Mouse (Mus musculus) MEL (cell line): ENCODE results near the gene Ess2. TPM values are rescaled to one million over a fixed set of nuclear protein-coding genes. Genes with fewer than 3 reads are reported as not detected.
A peak's percentile ranks its signal among the peaks of the same experiment; 100 is the strongest.

ENCODE experiments used
- DNase-seq: peaks from one replicate; pipeline ENCODE4 v3.0.0; 2011; ENCODE audit warnings: low read depth, low spot score
- H3K27ac ChIP-seq: 2 replicates; pipeline ENCODE4 v1.5.1; 2012; ENCODE audit warnings: low read depth, mild to moderate bottlenecking, control low read depth, low read length, moderate library complexity; ENCODE audit not compliant: control insufficient read depth
- H3K27me3 ChIP-seq, 2 experiments: fragments of 150-350 bp in 1 of 2; sonication (generic) in 1 of 2; 2 replicates each; pipeline ENCODE4 v1.6.1; 2012; ENCODE audit warnings: low read length in 2 of 2, mild to moderate bottlenecking in 2 of 2, improper control_type of control experiment in 1 of 2, moderate library complexity in 1 of 2; ENCODE audit not compliant: insufficient read depth in 2 of 2, control insufficient read depth in 1 of 2
- H3K36me3 ChIP-seq, 2 experiments: 2 replicates each; pipeline ENCODE4 v1.6.1; 2012 to 2014; ENCODE audit warnings: low read length in 2 of 2, improper control_type of control experiment in 1 of 2, inconsistent platforms in 1 of 2, mild to moderate bottlenecking in 1 of 2; ENCODE audit not compliant: insufficient read depth in 2 of 2, control insufficient read depth in 1 of 2
- H3K4me1 ChIP-seq, 2 experiments: fragments of 150-350 bp in 1 of 2; sonication (generic) in 1 of 2; 2 replicates each; pipeline ENCODE4 v1.6.1; 2012; ENCODE audit warnings: low read length in 2 of 2, improper control_type of control experiment in 1 of 2, mild to moderate bottlenecking in 1 of 2; ENCODE audit not compliant: insufficient read depth in 2 of 2, control insufficient read depth in 1 of 2
- H3K4me3 ChIP-seq, 2 experiments: fragments of 150-350 bp in 1 of 2; sonication (generic) in 1 of 2; 2 replicates each; pipeline ENCODE4 v1.5.1; 2012; ENCODE audit warnings: low read depth in 2 of 2, low read length in 2 of 2, mild to moderate bottlenecking in 2 of 2, moderate library complexity in 2 of 2, control low read depth in 1 of 2, improper control_type of control experiment in 1 of 2; ENCODE audit not compliant: control insufficient read depth in 1 of 2, insufficient read depth in 1 of 2
- H3K79me2 ChIP-seq: 2 replicates; pipeline ENCODE4 v1.6.1; 2012; ENCODE audit warnings: mild to moderate bottlenecking, low read length, moderate library complexity; ENCODE audit not compliant: control insufficient read depth, poor library complexity, insufficient read depth
- H3K9ac ChIP-seq: 2 replicates; pipeline ENCODE4 v1.6.1; 2012; ENCODE audit warnings: low read depth, mild to moderate bottlenecking, control low read depth, low read length, moderate library complexity; ENCODE audit not compliant: control insufficient read depth, poor library complexity, severe bottlenecking
- H3K9me3 ChIP-seq: fragments of 150-350 bp; sonication (generic); replicated peaks from 2 replicates; pipeline ENCODE4 v1.6.1; 2012; ENCODE audit warnings: mild to moderate bottlenecking, low read length, improper control_type of control experiment, moderate library complexity; ENCODE audit not compliant: insufficient read depth
- BHLHE40 ChIP-seq: IDR thresholded peaks from 2 replicates; pipeline ENCODE4 v1.6.1; 2012; ENCODE audit warnings: low read depth, mild to moderate bottlenecking, inconsistent platforms, low read length, improper control_type of control experiment, borderline replicate concordance
- CHD1 ChIP-seq: IDR thresholded peaks from 2 replicates; pipeline ENCODE4 v1.6.1; 2012; ENCODE audit warnings: low read depth, mild to moderate bottlenecking, inconsistent platforms, low read length, improper control_type of control experiment
- CHD2 ChIP-seq: IDR thresholded peaks from 2 replicates; pipeline ENCODE4 v1.6.1; 2011; ENCODE audit warnings: low read length, improper control_type of control experiment
- CTCF ChIP-seq, 3 experiments: IDR thresholded peaks in 2 of 3; conservative IDR thresholded peaks in 1 of 3; 2 replicates each; pipeline ENCODE4 v1.5.1; 2011 to 2012; ENCODE audit warnings: low read length in 3 of 3, low read depth in 2 of 3, mild to moderate bottlenecking in 2 of 3, improper control_type of control experiment in 1 of 3, inconsistent platforms in 1 of 3, mixed read lengths in 1 of 3, moderate library complexity in 1 of 3; ENCODE audit not compliant: control insufficient read depth in 1 of 3, insufficient read depth in 1 of 3, poor library complexity in 1 of 3, severe bottlenecking in 1 of 3
- EP300 ChIP-seq, 2 experiments: IDR thresholded peaks; 2 replicates each; pipeline ENCODE4 v1.6.1; 2011; ENCODE audit warnings: improper control_type of control experiment in 2 of 2, low read length in 2 of 2, low read depth in 1 of 2, mild to moderate bottlenecking in 1 of 2
- ETS1 ChIP-seq: IDR thresholded peaks from 2 replicates; pipeline ENCODE4 v1.6.1; 2012; ENCODE audit warnings: low read depth, mild to moderate bottlenecking, inconsistent platforms, low read length, improper control_type of control experiment, moderate library complexity
- GABPA ChIP-seq: IDR thresholded peaks from 2 replicates; pipeline ENCODE4 v1.6.1; 2012; ENCODE audit warnings: low read depth, mild to moderate bottlenecking, inconsistent platforms, low read length, improper control_type of control experiment, moderate library complexity
- GATA1 ChIP-seq: IDR thresholded peaks from 2 replicates; pipeline ENCODE4 v1.6.1; 2011; ENCODE audit warnings: low read depth, low read length, improper control_type of control experiment
- HCFC1 ChIP-seq: IDR thresholded peaks from 2 replicates; pipeline ENCODE4 v1.6.1; 2012; ENCODE audit warnings: low read depth, mild to moderate bottlenecking, inconsistent platforms, low read length, improper control_type of control experiment, moderate library complexity
- JUND ChIP-seq: IDR thresholded peaks from 2 replicates; pipeline ENCODE4 v1.6.1; 2011; ENCODE audit warnings: low read depth, mild to moderate bottlenecking, improper control_type of control experiment, low read length
- KAT2A ChIP-seq: conservative IDR thresholded peaks from 2 replicates; pipeline ENCODE4 v1.6.1; 2012; ENCODE audit warnings: low read depth, low read length, improper control_type of control experiment, inconsistent platforms
- MAZ ChIP-seq: IDR thresholded peaks from 2 replicates; pipeline ENCODE4 v1.6.1; 2012; ENCODE audit warnings: low read depth, mild to moderate bottlenecking, inconsistent platforms, low read length, improper control_type of control experiment
- MEF2A ChIP-seq: IDR thresholded peaks from 2 replicates; pipeline ENCODE4 v1.6.1; 2014; ENCODE audit warnings: low read depth, mild to moderate bottlenecking, inconsistent platforms, low read length, improper control_type of control experiment; ENCODE audit not compliant: poor library complexity, insufficient replicate concordance, severe bottlenecking; ENCODE audit errors: extremely low read depth
- MXI1 ChIP-seq: IDR thresholded peaks from 2 replicates; pipeline ENCODE4 v1.6.1; 2011; ENCODE audit warnings: mild to moderate bottlenecking, low read depth, low read length, improper control_type of control experiment
- MYB ChIP-seq: IDR thresholded peaks from 2 replicates; pipeline ENCODE4 v1.6.1; 2011; ENCODE audit warnings: mild to moderate bottlenecking, low read depth, low read length, improper control_type of control experiment
- NELFE ChIP-seq: IDR thresholded peaks from 2 replicates; pipeline ENCODE4 v1.6.1; 2011; ENCODE audit warnings: low read depth, low read length, improper control_type of control experiment
- NRF1 ChIP-seq: IDR thresholded peaks from 2 replicates; pipeline ENCODE4 v1.6.1; 2014; ENCODE audit warnings: low read depth, mild to moderate bottlenecking, inconsistent platforms, low read length, improper control_type of control experiment, moderate library complexity; ENCODE audit not compliant: poor library complexity, insufficient read depth, severe bottlenecking
- POLR2AphosphoS5 ChIP-seq: IDR thresholded peaks from 2 replicates; pipeline ENCODE4 v1.6.1; 2012; ENCODE audit warnings: low read depth, borderline replicate concordance, mild to moderate bottlenecking, inconsistent platforms, low read length, moderate library complexity, mixed read lengths
- RAD21 ChIP-seq: IDR thresholded peaks from 2 replicates; pipeline ENCODE4 v1.6.1; 2011; ENCODE audit warnings: mild to moderate bottlenecking, low read depth, low read length, improper control_type of control experiment
- RCOR1 ChIP-seq: IDR thresholded peaks from 2 replicates; pipeline ENCODE4 v1.6.1; 2012; ENCODE audit warnings: low read depth, mild to moderate bottlenecking, inconsistent platforms, low read length, improper control_type of control experiment
- UBTF ChIP-seq: IDR thresholded peaks from 2 replicates; pipeline ENCODE4 v1.6.1; 2012; ENCODE audit warnings: low read depth, mild to moderate bottlenecking, inconsistent platforms, low read length, improper control_type of control experiment, moderate library complexity, borderline replicate concordance; ENCODE audit not compliant: insufficient read depth
- USF1 ChIP-seq: IDR thresholded peaks from 2 replicates; pipeline ENCODE4 v1.6.1; 2014; ENCODE audit warnings: low read depth, mild to moderate bottlenecking, inconsistent platforms, low read length, improper control_type of control experiment, moderate library complexity
- polyA plus RNA-seq, 2 experiments: library from polyadenylated mRNA; stranded (reverse) in 1 of 2; unstranded in 1 of 2; fragments of >175 nt in 1 of 2; fragments of >200 nt in 1 of 2; gene quantifications; 2 replicates each; pipeline versions ENCODE4 v1.2.1 to v1.2.4; 2012; ENCODE audit warnings: low replicate concordance in 2 of 2, low read depth in 1 of 2; ENCODE audit not compliant: insufficient read length in 2 of 2, insufficient read depth in 1 of 2, missing spikeins in 1 of 2
- total RNA-seq: library from RNA; depleted of rRNA; stranded (reverse); fragments of 300-350 nt; gene quantifications from 2 replicates; pipeline ENCODE4 v1.2.3, GENCODE M21; 2012

The Ess2 gene
- total and polyA plus RNA-seq, 3 experiments: 21.7 to 26.8 TPM; not detected in 1

- TF ChIP-seq CHD1: no peak; the same call in 1 of the 2 replicates
- TF ChIP-seq GATA1: 0 out of 2 replicates have a peak, but pooled peaks have one; percentile 15
- peak; percentile 89 for TF ChIP-seq NRF1
- TF ChIP-seq POLR2AphosphoS5: no peak
- TF ChIP-seq MAZ: peak; percentile 67; the same call in 1 of the 2 replicates
- TF ChIP-seq BHLHE40: peak; percentile 40; the same call in 1 of the 2 replicates
- peak; percentile 86 for TF ChIP-seq USF1
- no peak for TF ChIP-seq RAD21
- TF ChIP-seq HCFC1: peak; percentile 93
- TF ChIP-seq ETS1: peak; percentile 69
- peak in 2 of 3 experiments; percentile 47 to 53; a peak in 5 of 6 replicates for TF ChIP-seq CTCF (IDR thresholded peaks at IDR 0.05 in 2 of 3, conservative IDR thresholded peaks at IDR 0.05 in 1 of 3; ENCODE audit: control insufficient read depth in 1 of 3, insufficient read depth in 1 of 3, low read depth in 2 of 3, low read length in 3 of 3, poor library complexity in 1 of 3, severe bottlenecking in 1 of 3)
- no peak for TF ChIP-seq CHD2
- TF ChIP-seq MXI1: peak; percentile 70; the same call in 1 of the 2 replicates
- TF ChIP-seq UBTF: no peak
- TF ChIP-seq JUND: no peak
- TF ChIP-seq MYB: 0 out of 2 replicates have a peak, but pooled peaks have one; percentile 23
- TF ChIP-seq KAT2A: peak; percentile 77
- no peak for TF ChIP-seq RCOR1
- peak; percentile 67; the same call in 1 of the 2 replicates for TF ChIP-seq GABPA
These were observed 10.4 kb upstream of the Ess2 start (continued) for GRCm38 (mm10) chr16:17921325-17922162.

GRCm38 (mm10) chr16:17920586-17920985 lies 9.4 kb upstream of the Ess2 start:
- peak overlapping the region; percentile 89 for H3K27ac ChIP-seq
- H3K9ac ChIP-seq: peak overlapping the region; percentile 81
- H3K79me2 ChIP-seq: peaks cover 7% of the 10 kb centered on the region
- H3K4me1 ChIP-seq: peaks cover 0 to 8% of the 10 kb centered on the region in 2 experiments; a peak in 3 of 4 replicates
- no peaks in the 10 kb centered on the region for H3K27me3 ChIP-seq
- TF ChIP-seq EP300 (IDR thresholded peaks at IDR 0.05; ENCODE audit: low read depth in 1 of 2, low read length in 2 of 2): peak in 1 of 2 experiments; percentile 27; a peak in 1 of 4 replicates
- TF ChIP-seq NELFE: 0 out of 2 replicates have a peak, but pooled peaks have one; percentile 13
- TF ChIP-seq RCOR1: 0 out of 2 replicates have a peak, but pooled peaks have one; percentile 19
- TF ChIP-seq MEF2A: no peak
- peak; percentile 64 for TF ChIP-seq GATA1
- TF ChIP-seq, all 39 proteins: peak for 4
- no peaks in the 10 kb centered on the region for H3K9me3 ChIP-seq
- peak overlapping the region; percentile 90 to 93 for H3K4me3 ChIP-seq
- no peaks in the 10 kb centered on the region; a peak in 1 of 4 replicates for H3K36me3 ChIP-seq
- peak; percentile 71 for DNase-seq
